Mouse (Mus musculus): ENCODE data around the gene Itga6.

GRCm38 (mm10) chr2:71758591-71759531 is 13.4 kb downstream of the Itga6 start:
- TF ChIP-seq CEBPB (IDR thresholded peaks at IDR 0.05; ENCODE audit: low read depth) (no peak), CTCF (IDR thresholded peaks at IDR 0.05; ENCODE audit: control insufficient read depth, insufficient read depth, insufficient read length) (no peak), MYOG (IDR thresholded peaks at IDR 0.05; ENCODE audit: control insufficient read depth, extremely low read depth, insufficient read length) (no peak), MAX (IDR thresholded peaks at IDR 0.05) (no peak), USF1 (IDR thresholded peaks at IDR 0.05; ENCODE audit: low read depth) (no peak), FOSL1 (IDR thresholded peaks at IDR 0.05; ENCODE audit: insufficient read depth, low read length, poor library complexity, severe bottlenecking) (no peak)

Measured in C2C12 (cell line).